Mouse (Mus musculus) erythroblast, adult 5-6 weeks (primary cell): Measurements from ENCODE around the gene Gse1. TPM values are rescaled to one million over a fixed set of nuclear protein-coding genes. Genes with fewer than 3 reads are reported as not detected.

Experiments used
- ATAC-seq: replicated peaks from 2 replicates; pipeline ENCODE4 v1.8.0; 2016; ENCODE audit warnings: moderate number of reproducible peaks, mild to moderate bottlenecking, moderate TSS enrichment, inconsistent platforms; ENCODE audit not compliant: poor library complexity, low FRiP score, severe bottlenecking
- total RNA-seq, 2 experiments: library from RNA; stranded (forward) in 1 of 2; stranded (reverse) in 1 of 2; fragments of 150-400 nt in 1 of 2; fragments of 200-764, 138-1000 nt in 1 of 2; gene quantifications; 2 replicates each; pipeline versions ENCODE4 v1.2.3 to v1.2.4; 2015 to 2017; ENCODE audit warnings: low replicate concordance in 2 of 2

Gse1 gene
- total RNA-seq, 2 experiments from 2014 or later = 30.0 to 38.3 TPM

DNA sequence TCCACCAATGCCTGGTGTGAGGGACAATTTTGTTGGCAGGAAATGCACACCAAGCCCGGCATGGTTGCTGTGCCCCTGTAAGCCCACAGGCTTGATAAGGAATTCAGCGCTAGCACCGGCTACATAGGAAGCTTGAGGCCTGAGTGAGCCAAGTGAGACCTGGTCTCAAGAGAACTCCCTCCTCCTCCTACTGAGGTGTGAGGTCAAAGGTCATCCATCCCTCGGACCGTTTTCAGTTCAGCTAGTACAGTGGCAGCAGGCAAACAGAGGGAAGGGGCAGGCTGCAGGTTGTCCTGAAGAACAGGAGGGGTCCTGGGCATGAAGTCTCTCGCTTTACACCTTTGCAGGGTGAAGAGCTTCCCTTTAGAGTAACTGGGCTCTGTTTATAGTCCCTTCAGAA lies 402.6 kb downstream of the Gse1 start:
- ATAC-seq = no peak

Other genes with a start within 250 kb of the Gse1 start
- gene Crispld2, start 236.0 kb upstream of the Gse1 start, total RNA-seq (2015; ENCODE audit: low replicate concordance) = 1.9 and 3.1 TPM in 2 replicates
- gene Crispld2, start 236.0 kb upstream of the Gse1 start, total RNA-seq (2017; ENCODE audit: low replicate concordance) = 2.9 and 3.0 TPM in 2 replicates
- 0.38 and 5.4 TPM in 2 replicates for gene Zdhhc7, start 127.0 kb upstream of the Gse1 start, total RNA-seq (2015; ENCODE audit: low replicate concordance)
- 8.0 and 9.2 TPM in 2 replicates for gene Zdhhc7, start 127.0 kb upstream of the Gse1 start, total RNA-seq (2017; ENCODE audit: low replicate concordance)
- 10.0 and 11.0 TPM in 2 replicates for gene 6430548M08Rik, start 114.3 kb upstream of the Gse1 start, total RNA-seq (2015; ENCODE audit: low replicate concordance)
- 16.4 and 23.5 TPM in 2 replicates for gene 6430548M08Rik, start 114.3 kb upstream of the Gse1 start, total RNA-seq (2017; ENCODE audit: low replicate concordance)
- gene Fam92b, start 51.0 kb upstream of the Gse1 start, total RNA-seq (2015; ENCODE audit: low replicate concordance) = not detected in 2 replicates
- not detected in 2 replicates for gene Fam92b, start 51.0 kb upstream of the Gse1 start, total RNA-seq (2017; ENCODE audit: low replicate concordance)